Mouse (Mus musculus) layer of hippocampus, adult 11-12 months (tissue): Measurements from ENCODE around the gene Ets1.

Experiments used
- DNase-seq: peaks from one replicate; pipeline ENCODE4 v3.0.0; 2022; ENCODE audit warnings: low spot score

Ets1 gene

GRCm38 (mm10) chr9:32695492-32696190 is 59.6 kb downstream of the Ets1 start:
- DNase-seq, result peak; percentile 90

DNA sequence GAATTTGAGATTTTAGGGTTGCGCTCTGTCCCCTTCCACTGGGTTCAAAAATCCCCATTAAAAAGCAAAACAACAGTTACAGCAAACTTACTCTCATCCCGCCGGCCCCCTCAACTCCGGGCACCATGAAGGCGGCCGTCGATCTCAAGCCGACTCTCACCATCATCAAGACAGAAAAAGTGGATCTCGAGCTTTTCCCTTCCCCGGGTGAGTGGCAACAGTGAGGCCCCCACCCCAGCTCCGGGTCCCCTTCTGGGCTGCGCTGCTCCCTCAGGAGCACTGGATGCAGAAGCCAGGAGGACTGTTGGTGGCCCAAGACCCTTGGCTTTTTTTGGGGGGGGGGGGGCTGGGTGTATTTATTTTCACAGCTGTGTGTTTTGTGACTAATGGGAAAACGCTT is 60.2 kb downstream of the Ets1 start:
- DNase-seq, result no peak

- DNase-seq, result no peak
Measured at GRCm38 (mm10) chr9:32696717-32697116, 60.7 kb downstream of the Ets1 start.

GRCm38 (mm10) chr9:32697291-32698110 is 61.5 kb downstream of the Ets1 start:
- no peak for DNase-seq

GRCm38 (mm10) chr9:32698766-32699165 is 62.7 kb downstream of the Ets1 start:
- no peak for DNase-seq

DNA sequence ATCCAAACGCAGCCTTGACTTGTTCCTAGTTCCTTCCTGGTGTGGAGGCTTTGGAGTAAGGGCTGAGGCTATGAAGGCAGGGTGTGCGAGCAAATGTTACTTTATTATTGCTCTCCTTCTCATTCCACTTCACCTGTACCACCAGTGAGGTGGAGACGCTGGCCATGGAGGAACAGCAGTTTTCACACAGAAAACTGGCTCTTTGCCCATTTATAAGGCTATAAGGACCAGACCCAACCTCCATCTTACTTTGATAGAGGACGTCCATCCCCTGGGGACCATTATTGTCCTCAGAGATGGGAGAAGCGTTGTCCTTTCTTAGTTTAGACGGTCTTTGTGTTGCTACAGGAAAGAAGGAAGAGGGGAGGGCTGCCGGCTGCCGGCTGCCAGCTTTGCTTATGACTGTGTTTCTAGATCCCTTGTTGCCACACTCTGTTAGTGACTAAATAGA is 63.4 kb downstream of the Ets1 start:
- DNase-seq, result no peak

DNA sequence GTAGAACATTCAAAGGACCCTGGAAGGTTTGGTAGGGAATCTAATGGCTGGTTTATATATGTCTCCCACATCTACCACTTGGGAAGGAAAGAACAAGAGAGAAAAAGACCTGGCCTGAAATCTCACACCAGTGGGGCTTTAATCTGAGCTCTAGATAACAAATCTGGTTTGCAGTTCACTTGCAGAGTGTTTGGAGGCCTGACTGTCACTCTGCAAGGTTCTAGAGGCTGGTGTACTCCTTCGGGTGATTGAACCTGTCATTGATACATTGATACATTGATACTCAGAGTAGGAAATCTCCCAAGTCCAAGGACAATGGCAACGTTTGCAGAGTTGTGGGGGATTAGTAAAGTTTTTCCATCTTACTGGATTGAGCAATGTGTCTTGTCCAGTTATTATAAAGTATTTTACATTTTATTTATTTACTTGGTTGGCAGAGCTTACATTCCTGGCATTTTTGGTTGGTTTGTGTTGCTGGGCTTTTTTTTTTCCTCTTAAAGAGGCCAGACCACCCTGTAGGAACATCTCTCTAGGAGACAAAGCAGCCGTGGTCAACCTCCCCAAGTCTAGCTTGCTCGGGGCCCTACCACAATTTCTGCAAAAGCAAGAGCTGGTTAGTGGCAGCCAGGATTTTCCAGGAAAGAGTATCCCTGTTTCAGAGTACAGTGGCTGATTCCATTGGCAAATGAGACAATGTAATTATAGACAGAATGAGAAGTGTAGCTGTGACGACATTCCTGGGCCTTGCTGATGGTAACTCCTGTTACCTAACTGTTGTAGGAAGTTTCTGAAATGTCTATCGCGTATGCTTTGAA is 64.3 kb downstream of the Ets1 start:
- DNase-seq, result no peak

- DNase-seq, result no peak
Measured at GRCm38 (mm10) chr9:32701126-32701997, 65.3 kb downstream of the Ets1 start.

DNA sequence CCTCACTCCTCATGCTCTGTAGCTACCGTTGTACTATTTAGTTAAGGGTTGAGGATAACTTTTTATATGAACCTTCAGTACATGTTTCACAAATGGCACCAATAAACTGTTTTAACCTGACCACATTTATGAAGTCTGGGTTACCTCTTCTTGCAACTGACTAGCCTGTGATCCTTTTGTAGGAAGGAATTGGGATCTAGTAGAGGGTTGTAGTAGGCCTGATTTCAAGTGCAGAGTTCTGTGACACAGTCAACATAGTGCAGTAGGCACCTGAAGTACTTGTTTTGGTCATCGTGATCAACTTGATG is 65.9 kb downstream of the Ets1 start:
- DNase-seq, result no peak

DNA sequence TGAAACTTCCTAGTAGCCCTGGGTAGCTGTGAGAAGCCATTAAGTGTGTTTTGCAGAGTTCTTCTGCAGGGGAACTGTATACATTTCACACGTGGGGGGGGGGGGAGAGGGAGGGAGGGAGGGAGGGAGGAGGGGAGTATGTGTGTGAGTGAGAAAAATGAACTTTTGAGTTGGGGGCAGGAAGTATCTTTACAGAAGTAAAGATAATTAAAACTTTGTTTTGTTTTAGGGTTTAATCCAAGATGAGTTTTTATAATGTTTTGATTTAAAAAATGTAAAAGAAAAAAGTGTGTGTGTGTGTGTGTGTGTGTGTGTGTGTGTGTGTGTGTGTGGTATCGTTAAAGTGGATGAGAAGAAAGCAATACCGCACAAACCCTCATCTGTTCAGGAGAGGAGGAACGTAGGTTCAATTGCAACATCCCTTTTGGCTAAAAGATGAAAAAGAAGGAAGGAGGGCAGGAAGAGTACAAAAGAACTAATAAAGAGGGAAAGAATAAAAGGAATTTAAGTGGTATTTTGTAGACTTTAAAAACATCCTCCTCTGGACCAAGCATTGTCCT is 66.9 kb downstream of the Ets1 start:
- DNase-seq, result no peak

GRCm38 (mm10) chr9:32703976-32704745 is 68.1 kb downstream of the Ets1 start:
- DNase-seq, result no peak

GRCm38 (mm10) chr9:32705827-32706478 is 69.9 kb downstream of the Ets1 start:
- no peak for DNase-seq

GRCm38 (mm10) chr9:32707436-32707835 is 71.4 kb downstream of the Ets1 start:
- no peak for DNase-seq

- no peak for DNase-seq
Measured at GRCm38 (mm10) chr9:32708491-32708890, 72.5 kb downstream of the Ets1 start.

GRCm38 (mm10) chr9:32709359-32709758 is 73.3 kb downstream of the Ets1 start:
- no peak for DNase-seq

GRCm38 (mm10) chr9:32709764-32710734 is 74.0 kb downstream of the Ets1 start:
- no peak for DNase-seq

DNA sequence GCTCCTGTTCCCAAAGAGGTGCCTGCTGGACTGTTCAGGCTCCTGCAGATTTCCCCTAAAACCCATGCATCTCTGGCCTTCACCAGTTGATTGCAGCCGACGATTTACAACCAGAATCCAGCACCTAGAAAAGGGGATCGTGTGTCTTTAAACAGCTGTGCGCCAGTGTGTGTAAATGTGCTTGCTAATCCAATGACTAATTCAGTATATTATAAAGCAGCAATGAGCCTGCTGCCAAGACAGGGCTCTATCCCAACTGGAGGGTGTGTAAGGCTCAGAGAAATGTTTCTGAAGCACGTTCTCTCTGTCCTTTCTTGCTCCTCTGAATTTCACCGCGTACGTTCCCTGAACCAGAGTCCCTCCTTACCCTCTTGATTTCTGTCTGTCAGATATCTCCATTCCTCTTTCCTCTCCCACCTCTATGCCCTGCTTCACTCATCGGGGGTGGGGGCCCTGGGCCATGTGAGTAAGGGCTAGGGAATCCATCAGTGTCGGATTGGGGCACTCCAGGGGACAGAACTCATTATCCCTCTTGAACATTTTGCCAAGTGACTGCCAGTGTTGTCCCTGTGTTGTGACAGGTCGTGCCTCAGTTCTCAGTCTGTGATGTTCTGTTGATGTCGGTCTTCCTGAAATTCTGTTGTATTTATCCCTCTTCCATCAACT is 75.1 kb downstream of the Ets1 start:
- no peak for DNase-seq

DNA sequence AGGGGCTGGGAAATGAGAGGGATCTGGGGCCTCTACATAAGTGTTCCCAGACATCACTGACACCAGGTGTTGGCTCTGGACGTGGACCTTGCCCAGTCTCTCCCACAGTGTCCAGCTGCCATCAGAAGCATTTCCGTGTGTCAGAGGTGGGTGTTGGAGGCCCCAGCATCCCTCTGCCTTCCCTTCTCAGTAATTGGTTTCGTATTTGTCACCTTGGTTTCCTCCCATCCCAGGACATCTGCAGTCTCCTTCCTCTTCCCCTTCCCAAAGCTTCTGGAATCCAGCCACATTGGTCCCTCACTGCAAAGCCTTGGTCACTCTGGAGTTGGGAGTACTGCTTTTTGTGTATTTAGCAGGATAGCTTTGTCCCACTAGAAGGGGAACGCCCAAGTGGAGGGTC is 75.7 kb downstream of the Ets1 start:
- no peak for DNase-seq
